In the genomic region with DNA sequence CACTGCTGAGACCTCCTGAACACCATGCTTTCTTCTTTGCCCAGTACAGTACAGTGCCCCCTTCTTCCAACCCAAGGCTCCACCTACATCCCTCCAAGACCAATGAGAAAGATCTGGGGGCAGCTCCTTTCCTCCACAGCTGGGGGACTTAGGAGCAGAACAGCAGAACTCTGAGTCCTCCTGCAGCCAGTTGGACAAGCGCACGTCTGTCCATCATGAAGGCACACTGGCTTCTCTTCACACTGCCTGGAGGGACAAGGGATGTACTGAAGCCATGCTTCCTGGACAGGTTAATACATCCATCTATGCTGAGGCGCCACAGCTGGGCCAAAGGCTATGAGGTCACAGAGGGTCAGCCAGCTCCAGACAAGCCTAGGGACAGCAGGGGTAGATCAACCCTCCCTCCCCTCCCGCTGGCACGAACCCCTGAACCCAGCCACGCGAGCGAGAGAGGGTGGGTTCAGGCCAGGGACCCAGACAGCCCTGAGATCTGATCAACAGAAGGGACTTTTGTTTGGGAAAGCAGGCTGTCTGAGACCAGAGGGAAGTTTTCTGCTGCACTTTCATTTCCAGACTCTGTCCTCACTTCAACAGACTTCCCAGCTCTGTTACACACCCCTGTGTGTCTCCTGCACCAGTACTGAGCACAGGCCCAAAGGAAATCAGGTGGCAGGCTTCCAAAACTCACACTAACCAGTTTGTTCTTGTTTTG, we compare ENCODE assay signal across 9 mouse cellular contexts. TPM values are rescaled to one million over a fixed set of nuclear protein-coding genes. Genes with fewer than 3 reads are reported as not detected.
A peak's percentile ranks its signal among the peaks of the same experiment; 100 is the strongest.
DNase-seq lines count a peak whose midpoint lies in the region; ATAC-seq and TF ChIP-seq lines count a peak whose summit lies in the region.
"Had no signal": no experiment of that assay in that cellular context is flagged by ENCODE, and none has a peak within 500 bp of the region (broad histone marks: within the 10 kb centered on the region; RNA-seq: fewer than 3 reads in every experiment).

No protein-coding gene starts in this region.

- no peak overlapping the region for H3K27ac ChIP-seq in neural tube, embryonic 15.5 days (replicated peaks)
- peak overlapping the region; percentile 63 for H3K27ac ChIP-seq in heart, embryonic 15.5 days
- peak overlapping the region; percentile 73 for H3K27ac ChIP-seq in limb, embryonic 14.5 days (replicated peaks; ENCODE audit: low read depth, low read length)

- 69% methylated on average over 8 of the region's 8 CpGs for WGBS in neural tube, embryonic 15.5 days
- WGBS in heart, embryonic 15.5 days, result 44% methylated on average over 8 of the region's 8 CpGs
- 43% methylated on average over 8 of the region's 8 CpGs for WGBS in limb, embryonic 14.5 days

- no peak overlapping the region for H3K4me2 ChIP-seq in neural tube, embryonic 15.5 days
- no peak overlapping the region for H3K4me2 ChIP-seq in heart, embryonic 15.5 days
- H3K4me2 ChIP-seq in limb, embryonic 14.5 days (replicated peaks; ENCODE audit: low read depth, low read length, severe bottlenecking), result 0 out of 2 replicates have a peak overlapping the region, but pooled peaks have one; percentile 2

- H3K9ac ChIP-seq in neural tube, embryonic 15.5 days (replicated peaks), result no peak overlapping the region
- H3K9ac ChIP-seq in heart, embryonic 15.5 days, result no peak overlapping the region
- H3K9ac ChIP-seq in limb, embryonic 14.5 days (ENCODE audit: low read depth, low read length, severe bottlenecking), result no peak overlapping the region

- H3K36me3 ChIP-seq in neural tube, embryonic 15.5 days, result no peaks in the 10 kb centered on the region
- no peaks in the 10 kb centered on the region for H3K36me3 ChIP-seq in heart, embryonic 15.5 days
- H3K36me3 ChIP-seq in limb, embryonic 14.5 days (ENCODE audit: control insufficient read depth, insufficient read depth, low read length), result peaks cover 8% of the 10 kb centered on the region; the same call in 1 of the 2 replicates
- H3K36me3 ChIP-seq: G1E had no signal

- H3K27me3 ChIP-seq in neural tube, embryonic 15.5 days (replicated peaks), result no peaks in the 10 kb centered on the region
- H3K27me3 ChIP-seq in heart, embryonic 15.5 days, result no peaks in the 10 kb centered on the region
- no peaks in the 10 kb centered on the region for H3K27me3 ChIP-seq in limb, embryonic 14.5 days (ENCODE audit: control insufficient read depth, insufficient read depth, low read length)

- H3K9me3 ChIP-seq in neural tube, embryonic 15.5 days (replicated peaks), result no peaks in the 10 kb centered on the region
- no peaks in the 10 kb centered on the region for H3K9me3 ChIP-seq in heart, embryonic 15.5 days (replicated peaks)
- no peaks in the 10 kb centered on the region for H3K9me3 ChIP-seq in limb, embryonic 14.5 days (ENCODE audit: control insufficient read depth, low read length)

- H3K4me3 ChIP-seq in neural tube, embryonic 15.5 days (replicated peaks), result no peak overlapping the region
- H3K4me3 ChIP-seq in heart, embryonic 15.5 days, result no peak overlapping the region
- H3K4me3 ChIP-seq in limb, embryonic 14.5 days (replicated peaks; ENCODE audit: low read length), result no peak overlapping the region

- ATAC-seq in neural tube, embryonic 15.5 days (ENCODE audit: low FRiP score), result no peak
- ATAC-seq in heart, embryonic 15.5 days (replicated peaks; ENCODE audit: insufficient number of reproducible peaks, insufficient read depth, low FRiP score, low read depth), result peak; percentile 45
- peak; percentile 50 for ATAC-seq in limb, embryonic 14.5 days (ENCODE audit: low FRiP score, low read depth)

- intact Hi-C loops in left cerebral cortex, postnatal 4 days (cut with DNase I), result no loop called here

- DNase-seq in neural tube, embryonic 10.5 days (ENCODE audit: extremely low spot score, low spot score), result peak; percentile 22
- DNase-seq in limb, embryonic 14.5 days (ENCODE audit: low spot score), result peak; percentile 68
- DNase-seq in urinary bladder, postnatal 36 days (ENCODE audit: low spot score in 2 of 2), result peak; percentile 54 to 57
- no peak for DNase-seq in left cerebral cortex, postnatal 4 days
- no peak for DNase-seq in frontal cortex, postnatal 14 days (ENCODE audit: low spot score in 2 of 2)
- DNase-seq in retina, embryonic 14.5 days (ENCODE audit: low spot score), result no peak

- peaks cover 14% of the 10 kb centered on the region; the same call in 1 of the 2 replicates for H3K4me1 ChIP-seq in neural tube, embryonic 15.5 days
- peaks cover 11% of the 10 kb centered on the region; the same call in 1 of the 2 replicates for H3K4me1 ChIP-seq in heart, embryonic 15.5 days (replicated peaks)
- H3K4me1 ChIP-seq in limb, embryonic 14.5 days (ENCODE audit: control insufficient read depth, insufficient read depth, low read length), result peaks cover 40% of the 10 kb centered on the region

- no peak for TF ChIP-seq POLR2A in limb, embryonic 14.5 days (IDR thresholded peaks at IDR 0.05; ENCODE audit: borderline replicate concordance, extremely low read depth, insufficient read depth, insufficient read length)

RNA-seq across cellular contexts. Expression of a gene that starts 27.6 kb away (rescaled TPM):
- polyA plus RNA-seq in neural tube, embryonic 15.5 days (2015; fragmentation: Nextera tagmentation; extraction: Ambion mirVana), result 1.6 and 3.1 TPM in 2 replicates
- 3.6 and 3.9 TPM in 2 replicates for polyA plus RNA-seq in heart, embryonic 15.5 days (2015; fragmentation: Nextera tagmentation; extraction: Ambion mirVana)
- 31.5 and 45.6 TPM in 2 replicates for polyA plus RNA-seq in limb, embryonic 14.5 days (2012; rRNA removed)
- polyA plus RNA-seq in limb, embryonic 14.5 days (2014; fragmentation: Nextera tagmentation; extraction: Ambion mirVana), result 23.0 and 25.4 TPM in 2 replicates
- 1 to 10 TPM; 2.9 to 3.3 TPM for total RNA-seq in left cerebral cortex, postnatal 4 days (2021)
- polyA plus RNA-seq: G1E had no signal

Comparison
In these comparisons a context has a peak if more than half of its experiments do, and no peak if none do; other contexts are left out.
1. DNase-seq: peak in neural tube, embryonic 10.5 days (single experiment), limb, embryonic 14.5 days (single experiment) and urinary bladder, postnatal 36 days (2 of 2); none in left cerebral cortex, postnatal 4 days (single experiment), frontal cortex, postnatal 14 days (0 of 2) and retina, embryonic 14.5 days (single experiment).